Mouse (Mus musculus) stomach, embryonic 14.5 days (tissue): Measurements from ENCODE around the gene Ddost. TPM values are rescaled to one million over a fixed set of nuclear protein-coding genes. Genes with fewer than 3 reads are reported as not detected.
"Not testable (repeated sequence)": the region's sequence is repeated elsewhere in the genome, so short reads cannot be mapped to it uniquely, and the experiment has no call there.

Source experiments
- ATAC-seq: fragments of 200-750 bp; cut with Nextera tagmentation; 2 replicates; pipeline ENCODE4 v1.8.0; 2017; ENCODE audit warnings: low read depth, moderate TSS enrichment; ENCODE audit not compliant: insufficient number of reproducible peaks, insufficient read depth, low FRiP score
- H3K27ac ChIP-seq: fragments of 300-500 bp; sonication (generic); 2 replicates; pipeline ENCODE4 v1.5.1; 2014; ENCODE audit warnings: mild to moderate bottlenecking, low read length, moderate library complexity, mixed read lengths
- H3K27me3 ChIP-seq: fragments of 300-500 bp; sonication (generic); 2 replicates; pipeline ENCODE4 v1.6.1; 2014; ENCODE audit warnings: low read length, control low read depth, mixed read lengths; ENCODE audit not compliant: control insufficient read depth, insufficient read depth
- H3K36me3 ChIP-seq: fragments of 300-500 bp; sonication (generic); 2 replicates; pipeline ENCODE4 v1.6.1; 2014; ENCODE audit warnings: mild to moderate bottlenecking, control low read depth, low read length, moderate library complexity, mixed read lengths; ENCODE audit not compliant: control insufficient read depth, insufficient read depth
- H3K4me1 ChIP-seq: fragments of 300-500 bp; sonication (generic); 2 replicates; pipeline ENCODE4 v1.6.1; 2014; ENCODE audit warnings: low read length, control low read depth, mixed read lengths; ENCODE audit not compliant: control insufficient read depth, insufficient read depth
- H3K4me2 ChIP-seq: fragments of 300-500 bp; sonication (generic); replicated peaks from 2 replicates; pipeline ENCODE4 v1.6.1; 2014; ENCODE audit warnings: low read depth, low read length, control low read depth
- H3K4me3 ChIP-seq: fragments of 300-500 bp; sonication (generic); 2 replicates; pipeline ENCODE4 v1.5.1; 2014; ENCODE audit warnings: low read depth, low read length, control low read depth
- H3K9ac ChIP-seq: fragments of 300-500 bp; sonication (generic); replicated peaks from 2 replicates; pipeline ENCODE4 v1.6.1; 2014; ENCODE audit warnings: low read depth, mild to moderate bottlenecking, control low read depth, low read length, moderate library complexity, mixed read lengths
- H3K9me3 ChIP-seq: fragments of 300-500 bp; sonication (generic); 2 replicates; pipeline ENCODE4 v1.6.1; 2016; ENCODE audit warnings: low read depth, low read length, control low read depth; ENCODE audit not compliant: control insufficient read depth
- WGBS: fragments of 180-500 bp; shearing (Covaris S2); extraction: QIAGEN DNeasy Blood & Tissue Kit; methylation state at CpG from one replicate; pipeline ENCODE4 v1.1.7; 2014; 5-methylcytosine and 5-hydroxymethylcytosine counted together
- polyA plus RNA-seq: library from polyadenylated mRNA; unstranded; fragments of >200 nt; fragmentation: Nextera tagmentation; extraction: Ambion mirVana; gene quantifications from 2 replicates; pipeline ENCODE4 v1.2.1, GENCODE M21; 2014

Ddost gene
- polyA plus RNA-seq, 1 experiment from 2014 or later = 351 TPM

DNA sequence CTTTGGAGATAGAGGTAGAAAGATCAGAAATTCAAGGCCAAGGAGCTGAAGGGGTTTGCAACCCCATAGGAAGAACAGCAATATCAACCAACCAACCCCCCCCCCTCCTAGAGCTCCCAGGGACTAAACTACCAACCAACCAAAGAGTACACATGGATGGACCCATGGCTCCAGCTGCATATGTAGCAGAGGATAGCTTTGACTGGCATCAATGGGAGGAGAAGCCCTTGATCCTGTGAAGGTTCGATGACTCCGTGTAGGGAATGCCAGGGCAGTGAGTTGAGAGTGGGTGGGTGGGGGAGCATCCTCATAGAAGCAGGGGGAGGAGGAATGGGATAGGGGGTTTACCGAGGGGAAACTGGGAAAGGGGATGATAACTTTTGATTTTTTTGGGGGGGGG is 19.9 kb downstream of the Ddost start:
- Histone ChIP-seq H3K9ac (no peak overlapping the region), H3K27ac (peak overlapping the region; percentile 75; the same call in 1 of the 2 replicates), H3K9me3 (no peaks in the 10 kb centered on the region), H3K4me1 (peaks cover 12% of the 10 kb centered on the region; the same call in 1 of the 2 replicates), H3K4me2 (no peak overlapping the region), H3K4me3 (no peak overlapping the region), H3K36me3 (no peaks in the 10 kb centered on the region), H3K27me3 (no peaks in the 10 kb centered on the region)
- ATAC-seq = no peak
- 89% methylated on average over 3 of the region's 3 CpGs for WGBS

GRCm38 (mm10) chr4:138325466-138326076 is 21.0 kb downstream of the Ddost start:
- peak overlapping the region; percentile 45 for H3K4me2 ChIP-seq
- peak overlapping the region; percentile 96 for H3K27ac ChIP-seq
- no peaks in the 10 kb centered on the region for H3K27me3 ChIP-seq
- WGBS = 0% methylated on average over 45 of the region's 45 CpGs
- H3K36me3 ChIP-seq = no peaks in the 10 kb centered on the region
- peak overlapping the region; percentile 95 for H3K9ac ChIP-seq
- ATAC-seq = peak; percentile 92
- peak overlapping the region; percentile 95 for H3K4me3 ChIP-seq
- H3K9me3 ChIP-seq = no peaks in the 10 kb centered on the region
- H3K4me1 ChIP-seq = peaks cover 12% of the 10 kb centered on the region; the same call in 1 of the 2 replicates

- ATAC-seq = peak; percentile 53; the same call in 1 of the 2 replicates
- 2% methylated on average over 41 of the region's 41 CpGs for WGBS
- H3K27ac ChIP-seq = peak within 1 kb of the TSS; percentile 96
- peaks cover 12% of the 10 kb centered on the region; the same call in 1 of the 2 replicates for H3K4me1 ChIP-seq
- H3K4me3 ChIP-seq = peak within 1 kb of the TSS; percentile 95
- H3K27me3 ChIP-seq = no peaks in the 10 kb centered on the region
- peak within 1 kb of the TSS; percentile 45 for H3K4me2 ChIP-seq
- no peaks in the 10 kb centered on the region for H3K9me3 ChIP-seq
- peak within 1 kb of the TSS; percentile 95 for H3K9ac ChIP-seq
- no peaks in the 10 kb centered on the region for H3K36me3 ChIP-seq
These were observed 21.7 kb downstream of the Ddost start, which contains the start of gene Pink1 for GRCm38 (mm10) chr4:138326077-138326695. Gene Pink1, minus strand, starts transcription at chr4:138326307.

DNA sequence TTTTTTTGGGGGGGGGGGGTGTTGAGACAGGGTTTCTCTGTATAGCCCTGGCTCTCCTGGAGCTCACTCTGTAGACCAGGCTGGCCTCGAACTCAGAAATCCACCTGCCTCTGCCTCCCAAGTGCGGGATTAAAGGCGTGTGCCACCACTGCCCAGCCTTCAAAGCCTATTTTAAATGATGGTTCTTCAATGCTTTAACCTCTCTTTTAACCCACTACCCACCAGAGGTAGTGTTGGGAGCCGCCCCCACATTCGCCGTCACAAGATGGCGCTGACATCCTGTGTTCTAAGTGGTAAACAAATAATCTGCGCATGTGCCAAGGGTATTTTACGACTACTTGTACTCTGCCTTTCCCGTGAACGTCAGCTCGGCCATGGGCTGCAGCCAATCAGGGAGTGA is 22.6 kb downstream of the Ddost start:
- not testable (repeated sequence) for H3K9ac ChIP-seq, H3K27me3 ChIP-seq, H3K27ac ChIP-seq, H3K4me2 ChIP-seq, H3K4me3 ChIP-seq, H3K4me1 ChIP-seq, ATAC-seq, H3K36me3 ChIP-seq, H3K9me3 ChIP-seq
- WGBS = 62% methylated on average over 8 of the region's 12 CpGs

- Histone ChIP-seq H3K4me1 (peaks cover 5% of the 10 kb centered on the region; the same call in 1 of the 2 replicates), H3K36me3 (no peaks in the 10 kb centered on the region), H3K4me3 (0 out of 2 replicates have a peak overlapping the region, but pooled peaks have one; percentile 9), H3K27ac (no peak overlapping the region), H3K4me2 (peak overlapping the region; percentile 19; the same call in 1 of the 2 replicates), H3K27me3 (no peaks in the 10 kb centered on the region), H3K9ac (no peak overlapping the region), H3K9me3 (no peaks in the 10 kb centered on the region)
- WGBS = 71% methylated on average over 7 of the region's 7 CpGs
- ATAC-seq = no peak
These were observed 23.5 kb downstream of the Ddost start for GRCm38 (mm10) chr4:138327891-138328470.

GRCm38 (mm10) chr4:138330264-138330671 is 25.7 kb downstream of the Ddost start:
- H3K9me3 ChIP-seq = no peaks in the 10 kb centered on the region
- no peak overlapping the region for H3K9ac ChIP-seq
- no peaks in the 10 kb centered on the region for H3K4me1 ChIP-seq
- H3K36me3 ChIP-seq = no peaks in the 10 kb centered on the region
- WGBS = 14% methylated on average over 15 of the region's 15 CpGs
- H3K4me3 ChIP-seq = no peak overlapping the region
- H3K4me2 ChIP-seq = no peak overlapping the region
- no peak for ATAC-seq
- H3K27me3 ChIP-seq = no peaks in the 10 kb centered on the region
- no peak overlapping the region for H3K27ac ChIP-seq

DNA sequence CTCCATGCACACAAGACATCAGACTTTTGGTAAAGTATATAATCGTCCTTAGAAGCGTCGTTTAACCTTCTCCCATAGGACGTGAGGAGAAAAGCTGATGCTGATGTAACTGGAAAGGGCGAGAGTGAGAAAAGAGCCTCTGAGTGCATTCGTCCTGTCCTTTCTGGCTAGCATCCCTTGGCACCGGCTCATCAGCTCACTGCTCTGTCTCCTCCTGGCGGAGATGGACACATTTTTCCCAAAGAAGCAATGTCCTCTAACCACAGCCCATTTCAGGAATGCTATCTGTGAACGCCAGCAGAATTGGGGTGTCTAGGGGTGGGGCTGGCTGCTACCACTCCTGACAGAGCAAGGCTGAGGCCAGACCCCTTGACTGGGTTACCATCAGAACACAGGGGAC is 27.1 kb downstream of the Ddost start:
- Histone ChIP-seq H3K4me3 (no peak overlapping the region), H3K4me1 (no peaks in the 10 kb centered on the region), H3K36me3 (no peaks in the 10 kb centered on the region), H3K9me3 (no peaks in the 10 kb centered on the region), H3K27ac (no peak overlapping the region), H3K4me2 (no peak overlapping the region), H3K9ac (no peak overlapping the region), H3K27me3 (no peaks in the 10 kb centered on the region)
- no peak for ATAC-seq
- 78% methylated on average over 9 of the region's 9 CpGs for WGBS

GRCm38 (mm10) chr4:138333135-138333534 is 28.6 kb downstream of the Ddost start:
- Histone ChIP-seq H3K4me2 (no peak overlapping the region), H3K27ac (no peak overlapping the region), H3K4me3 (no peak overlapping the region), H3K9ac (no peak overlapping the region), H3K4me1 (no peaks in the 10 kb centered on the region), H3K9me3 (no peaks in the 10 kb centered on the region), H3K36me3 (no peaks in the 10 kb centered on the region), H3K27me3 (no peaks in the 10 kb centered on the region)
- WGBS = 66% methylated on average over 4 of the region's 4 CpGs
- ATAC-seq = peak; percentile 74
